Mouse (Mus musculus): ENCODE measurements around the gene Atf7ip2.

Atf7ip2 gene

DNA sequence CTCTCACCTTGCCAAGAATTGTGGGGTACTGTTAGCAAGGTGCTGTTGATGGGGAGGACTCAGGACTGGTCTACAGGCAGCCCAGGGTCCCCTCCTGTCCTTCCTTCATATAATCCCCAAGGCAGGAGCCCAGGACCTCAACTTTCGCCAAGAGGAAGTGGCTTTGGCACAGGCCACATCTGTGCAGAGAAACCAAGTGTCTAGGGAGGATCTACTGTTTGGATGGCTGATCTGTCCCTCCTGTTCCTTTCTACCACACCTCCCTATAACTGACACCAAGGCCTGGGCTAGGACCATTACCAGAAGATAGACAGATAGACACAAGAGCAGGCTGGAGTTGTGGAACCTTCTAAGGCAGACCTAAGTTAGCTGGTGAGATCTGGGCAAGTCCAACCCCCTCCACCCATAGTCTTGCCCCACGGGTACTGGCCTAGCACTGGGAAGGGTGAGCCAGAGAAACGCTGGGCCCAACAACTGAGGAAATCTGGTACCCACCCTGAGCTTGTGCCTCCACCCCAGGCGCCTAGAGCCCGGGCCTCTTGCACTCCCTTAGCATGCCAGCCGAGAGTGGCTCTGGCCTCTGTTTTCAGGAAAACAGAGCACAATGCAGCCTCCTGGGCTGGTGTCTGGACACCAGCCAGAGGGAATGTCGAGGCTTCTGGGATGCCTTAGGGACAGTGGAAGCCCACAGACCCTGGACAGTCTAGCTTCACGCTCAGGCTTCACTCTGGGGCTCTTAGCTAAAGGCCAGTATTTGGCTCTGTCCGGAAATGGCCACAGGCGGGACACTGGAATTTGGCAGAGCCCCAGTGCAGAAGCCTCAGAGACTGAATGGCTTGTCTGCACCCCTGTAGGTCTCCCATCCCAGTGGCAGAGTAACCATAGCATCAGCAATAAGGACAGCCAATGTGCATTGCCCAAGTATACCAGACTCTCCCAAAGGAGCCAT, 105.5 kb downstream of the Atf7ip2 start:
- no peak for DNase-seq (ENCODE audit: low read depth, low spot score)

GRCm38 (mm10) chr16:10299637-10300036, 107.1 kb downstream of the Atf7ip2 start:
- no peak for DNase-seq (ENCODE audit: low read depth, low spot score)

DNA sequence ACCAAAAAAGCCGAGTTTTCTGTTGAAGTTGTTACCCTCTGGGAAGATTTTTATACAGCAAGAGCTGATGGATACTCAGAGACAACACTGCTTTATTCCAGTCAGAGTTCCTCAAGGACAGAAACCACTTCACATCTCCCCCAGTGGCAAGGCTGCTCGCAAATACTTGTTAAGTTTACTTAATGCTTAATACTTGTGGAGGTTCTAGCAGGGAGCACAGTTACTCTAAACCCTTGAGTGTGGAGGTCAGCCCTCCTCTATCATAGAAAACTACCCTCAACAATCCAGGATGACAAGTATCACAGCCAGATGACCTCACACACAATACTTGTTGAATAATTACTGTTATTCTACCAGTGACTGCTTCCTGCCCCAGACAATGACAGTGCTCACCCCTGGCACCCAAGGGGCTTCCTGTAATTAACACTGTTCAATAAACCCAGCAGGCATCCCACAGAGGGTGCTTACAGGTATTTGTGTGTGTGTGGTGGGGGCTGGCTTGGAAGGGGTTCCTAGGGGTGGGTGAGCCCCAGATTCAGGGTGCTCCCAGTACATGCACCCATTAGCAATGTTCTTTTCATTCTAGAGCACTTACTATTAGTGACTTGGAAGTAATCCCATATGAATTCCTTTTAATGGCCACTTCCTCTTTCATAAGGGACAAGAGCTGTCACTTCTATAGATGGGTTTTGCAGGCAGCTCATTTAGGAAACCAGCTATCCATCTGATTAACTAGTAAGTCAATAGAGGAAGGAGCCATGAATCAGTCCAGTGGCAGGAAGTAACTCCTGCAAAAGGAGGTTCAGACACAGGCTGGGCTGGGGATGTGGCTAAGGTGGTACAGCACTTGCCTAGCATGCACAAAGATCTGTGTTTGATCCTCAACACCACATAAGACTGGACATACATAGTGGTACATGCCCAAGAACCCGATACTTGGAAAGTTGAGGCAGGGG, 108.0 kb downstream of the Atf7ip2 start:
- no peak for DNase-seq (ENCODE audit: low read depth, low spot score)
